Mouse (Mus musculus) kidney, adult 11 months (tissue): Measurements from ENCODE around the gene Cntnap4.
A peak's percentile ranks its signal among the peaks of the same experiment; 100 is the strongest.

ENCODE experiments used
- DNase-seq: peaks from one replicate; pipeline ENCODE4 v3.0.0; 2022

Gene Cntnap4

DNA sequence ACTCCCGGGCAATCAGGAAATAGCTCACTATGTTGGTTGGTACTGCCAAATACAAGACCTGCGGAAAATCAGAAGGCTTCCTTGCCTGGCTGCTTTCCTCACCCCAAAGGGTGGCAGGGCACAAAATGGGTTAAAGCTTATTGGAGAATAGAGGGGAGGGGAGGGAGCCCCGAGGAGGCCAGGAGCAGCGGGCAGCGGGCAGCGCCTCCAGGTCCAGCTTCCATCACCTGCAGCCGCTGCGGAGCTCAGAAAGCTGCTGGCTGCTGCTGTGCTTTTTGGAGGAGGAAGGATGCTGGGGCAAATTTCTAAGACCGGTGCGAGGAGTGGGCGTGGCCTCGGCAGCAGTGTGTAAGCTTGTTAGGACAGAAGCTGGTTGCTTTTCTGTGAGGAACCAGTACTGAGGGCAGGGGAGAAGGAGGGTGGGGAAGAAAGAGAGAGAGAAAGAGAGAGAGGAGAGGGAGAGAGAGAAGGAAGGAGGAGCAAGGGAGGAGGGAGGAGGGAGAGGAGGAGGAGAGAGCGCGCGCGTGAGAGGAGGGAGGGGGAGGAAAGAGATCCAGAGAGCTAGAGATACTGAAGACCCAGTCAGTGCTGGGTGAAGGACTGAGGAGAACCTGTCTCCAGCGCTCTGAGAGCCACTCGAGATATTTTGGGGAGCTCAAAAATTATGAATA lies at the start of gene Cntnap4:
Cntnap4 (plus strand) TSS at position 573 of the 671 bp plus-strand sequence.
- no peak for DNase-seq

DNA sequence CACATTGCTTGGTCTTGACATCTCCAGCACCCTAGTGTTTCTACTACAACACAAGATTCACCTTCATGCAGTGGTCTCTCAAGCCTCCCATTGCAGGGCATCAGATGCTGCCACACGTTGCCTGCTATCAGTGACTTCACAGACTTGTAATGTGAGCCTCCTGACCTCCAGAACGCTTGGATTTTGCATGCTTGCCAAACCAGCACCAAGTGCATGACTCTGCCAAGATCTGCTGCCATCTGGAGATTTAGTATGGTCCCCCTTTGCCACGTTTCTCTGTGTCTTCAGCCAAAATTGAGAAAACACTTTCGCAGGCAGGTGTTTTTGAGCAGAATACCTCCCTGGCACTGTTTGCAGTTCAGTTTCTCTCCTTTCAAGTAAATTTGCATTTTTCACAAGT lies 12.5 kb upstream of the Cntnap4 start:
- no peak for DNase-seq

DNA sequence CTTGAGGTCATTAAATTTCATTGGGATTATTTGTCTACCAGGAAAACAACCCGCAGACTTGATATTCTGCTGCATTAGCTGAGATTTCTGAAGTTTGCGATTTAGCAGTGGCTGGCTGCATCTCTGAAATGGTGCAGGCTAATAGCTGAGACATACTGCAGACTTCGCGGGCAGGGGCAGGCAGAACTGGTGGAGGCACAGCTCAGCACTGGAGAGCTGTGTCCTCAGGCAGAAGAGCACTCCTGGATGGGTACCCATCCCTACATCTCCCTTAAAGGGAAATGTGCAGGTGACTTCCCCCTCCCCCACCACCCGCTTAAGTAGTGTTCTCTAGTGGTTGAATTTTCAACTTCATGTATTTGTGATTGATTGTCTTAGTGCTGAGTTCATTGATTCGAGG lies 698 bp downstream of the Cntnap4 start:
- no peak for DNase-seq

DNA sequence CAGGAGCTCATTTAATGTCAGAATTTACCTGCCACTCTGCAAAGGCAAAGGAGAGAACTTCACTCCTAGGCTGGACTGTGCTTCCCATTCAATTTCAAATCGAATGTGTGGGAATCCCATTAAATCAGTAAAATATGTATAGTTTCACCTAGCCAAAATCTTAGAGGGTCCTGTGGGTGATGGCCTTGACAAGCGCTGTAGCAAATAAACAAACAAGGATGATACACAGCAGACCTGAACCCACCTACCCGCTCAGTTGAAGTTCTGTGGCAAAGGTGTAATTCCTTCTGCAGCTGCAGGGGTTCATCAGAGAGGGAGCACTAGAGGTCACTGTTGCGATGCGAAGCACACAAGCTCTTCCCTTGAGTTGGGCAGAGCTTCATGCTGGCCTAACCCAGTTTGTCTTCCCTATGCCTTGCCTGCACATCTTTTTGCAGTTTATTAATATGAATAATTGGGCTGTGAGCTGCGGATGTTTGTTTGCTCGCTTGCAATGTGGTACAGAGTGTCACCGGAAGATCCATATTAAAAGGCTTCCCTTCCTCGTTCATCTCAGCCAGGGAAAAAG lies 1.6 kb downstream of the Cntnap4 start:
- DNase-seq, result peak; percentile 6

DNA sequence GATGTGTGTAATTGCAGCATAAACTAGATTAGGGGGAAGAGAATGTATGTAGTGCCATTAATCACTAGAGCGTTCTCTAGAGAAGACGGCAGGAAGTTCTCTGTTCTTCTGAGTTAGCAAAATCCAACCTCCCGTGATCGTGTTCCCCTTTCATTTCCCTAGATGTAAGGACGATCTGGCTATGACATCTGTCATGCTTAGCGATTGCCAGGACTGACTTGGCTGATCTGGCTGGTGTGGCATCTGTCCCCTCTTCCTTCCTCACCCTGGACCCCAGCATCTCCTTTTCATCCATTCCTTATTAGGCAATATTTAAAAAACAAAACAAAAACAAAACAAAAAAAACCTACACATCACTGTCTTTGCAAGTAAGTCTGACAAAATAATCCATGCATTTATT lies 11.6 kb downstream of the Cntnap4 start:
- DNase-seq, result no peak

DNA sequence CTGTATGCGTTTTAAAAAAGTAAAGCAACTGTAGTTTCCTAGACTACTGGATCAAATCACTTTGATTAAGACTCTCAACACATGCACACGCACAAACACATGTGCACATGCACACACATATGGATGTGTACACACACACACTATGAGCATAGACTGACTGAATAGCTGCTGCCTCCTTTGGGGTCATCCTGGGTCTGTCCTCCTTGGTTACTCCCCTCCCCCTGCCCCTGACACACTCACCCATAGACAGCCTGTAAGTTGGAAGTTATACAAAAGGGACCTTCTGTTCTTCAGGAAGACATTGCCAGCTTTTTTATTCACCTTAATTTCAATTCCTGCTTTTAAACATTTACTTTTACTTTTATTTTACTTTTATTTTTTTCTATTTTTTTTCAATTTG lies 13.6 kb downstream of the Cntnap4 start:
- DNase-seq, result no peak

DNA sequence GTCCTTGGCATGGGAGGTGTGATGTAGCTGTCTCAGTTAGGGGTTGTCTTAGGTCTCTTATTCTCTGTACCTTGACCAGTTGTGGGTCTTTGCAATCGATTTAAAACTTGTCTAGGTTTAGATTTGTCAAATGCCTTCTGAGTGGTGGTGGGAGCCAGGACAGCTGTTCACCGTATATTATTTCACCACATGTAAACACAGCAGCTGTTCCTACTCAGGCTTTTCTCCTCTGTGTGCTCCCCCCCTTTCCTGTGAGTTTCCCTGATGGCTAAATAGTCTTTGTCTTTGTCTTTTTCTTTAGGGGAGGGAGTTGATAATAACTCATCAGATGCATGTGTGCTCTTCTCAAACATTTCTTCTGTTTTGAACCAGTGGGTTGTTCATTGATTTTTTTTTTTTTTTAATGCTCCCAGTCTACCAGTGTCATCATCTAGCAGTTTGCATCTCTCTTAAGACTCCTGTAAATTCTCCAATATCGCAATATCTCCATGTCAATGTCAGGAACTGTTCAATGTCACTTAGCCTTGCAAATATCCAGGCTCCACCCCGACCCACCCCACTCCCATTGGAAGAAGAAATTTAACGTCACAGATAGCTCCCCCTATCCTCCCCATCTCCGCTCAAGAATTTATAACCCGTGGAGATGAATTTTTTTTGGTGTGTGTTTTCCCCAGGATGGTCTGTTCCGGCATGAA lies 18.7 kb downstream of the Cntnap4 start:
- no peak for DNase-seq

DNA sequence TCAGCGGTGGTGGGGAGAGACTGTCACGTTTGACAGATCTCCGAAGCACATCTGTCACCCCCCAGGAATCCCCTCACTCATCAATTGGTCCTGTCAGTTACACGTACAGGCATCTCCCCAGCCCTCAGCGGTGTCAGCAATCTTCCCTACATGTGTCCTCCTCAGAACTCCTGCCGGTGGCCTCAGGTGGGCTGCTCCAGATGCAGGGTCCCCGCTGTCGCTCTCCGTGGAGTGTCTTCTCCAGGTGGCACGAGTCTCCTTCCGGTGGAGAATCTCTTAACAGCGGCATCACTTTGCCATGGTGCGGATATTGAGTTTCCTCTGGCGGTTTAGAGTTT lies 19.2 kb downstream of the Cntnap4 start:
- DNase-seq, result no peak

DNA sequence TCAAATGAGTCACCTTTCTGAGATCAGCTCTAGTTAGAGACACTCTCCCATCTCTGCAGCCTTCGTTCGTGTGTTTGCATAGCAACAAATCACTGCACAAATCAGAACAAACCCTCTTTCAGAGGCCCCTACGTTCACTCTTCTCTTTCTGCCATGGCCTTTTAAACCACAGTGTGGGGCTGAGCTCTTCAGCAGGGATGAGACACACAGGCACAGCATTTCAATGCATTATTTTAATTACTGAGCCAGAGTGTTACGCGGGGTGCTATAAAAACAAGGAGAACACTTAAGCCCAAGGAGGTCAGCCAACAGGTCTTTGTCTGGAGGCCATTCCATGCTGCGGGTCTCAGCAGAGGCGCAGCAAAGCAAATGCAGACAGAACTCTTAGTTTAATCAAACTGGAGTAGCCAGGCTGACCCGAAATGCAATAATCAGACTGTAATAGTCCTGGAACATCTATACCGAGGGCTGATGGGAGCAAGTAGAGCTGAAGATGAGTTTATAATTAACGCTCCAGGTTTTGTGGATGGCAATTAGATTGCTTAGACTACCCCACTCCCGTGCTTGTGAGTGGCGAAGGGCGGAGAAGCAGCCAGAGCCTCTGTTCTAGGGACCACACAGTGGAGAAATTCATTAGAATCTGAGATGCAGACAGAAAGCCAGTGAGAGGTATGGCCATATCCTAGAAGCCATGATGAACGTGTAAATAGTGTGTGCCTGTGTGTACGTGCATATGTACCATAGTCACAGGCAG lies 26.4 kb downstream of the Cntnap4 start:
- DNase-seq, result no peak

DNA sequence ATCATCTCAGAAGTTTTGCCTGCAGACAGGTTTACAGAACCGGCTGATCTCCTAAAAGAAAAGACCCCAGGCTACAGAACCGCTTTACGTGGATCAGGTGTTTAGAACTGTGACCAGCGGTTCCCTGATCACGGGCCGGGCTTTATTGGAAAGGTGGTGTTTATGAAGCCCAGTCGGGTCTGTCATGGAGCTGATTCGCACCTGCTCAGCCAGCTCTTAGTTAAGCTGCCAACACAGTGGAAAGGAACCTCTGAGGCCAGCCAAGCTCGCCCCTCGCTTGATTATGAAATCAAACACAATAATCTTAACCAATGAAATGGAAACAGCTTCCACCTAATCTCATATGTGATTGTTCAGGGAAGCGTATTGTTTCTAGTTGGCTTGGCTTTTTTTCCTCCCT lies 30.1 kb downstream of the Cntnap4 start:
- DNase-seq, result no peak

DNA sequence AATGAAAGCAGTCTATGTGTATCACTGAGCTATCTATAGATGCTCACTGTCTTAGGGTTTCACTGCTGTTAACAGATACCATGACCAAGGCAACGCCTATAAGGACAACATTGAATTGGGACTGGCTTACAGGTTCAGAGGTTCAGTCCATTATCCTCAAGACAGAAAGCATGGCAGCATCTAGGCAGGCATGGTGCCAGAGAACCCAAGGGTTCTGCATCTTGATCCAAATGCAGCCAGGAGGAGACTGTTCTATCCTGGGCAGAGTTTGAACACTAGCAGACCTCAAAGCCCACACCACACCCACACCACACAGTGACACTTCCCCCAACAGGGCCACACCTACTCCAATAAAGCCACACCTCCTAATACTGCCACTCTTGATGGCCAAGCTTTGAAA lies 31.3 kb downstream of the Cntnap4 start:
- no peak for DNase-seq

DNA sequence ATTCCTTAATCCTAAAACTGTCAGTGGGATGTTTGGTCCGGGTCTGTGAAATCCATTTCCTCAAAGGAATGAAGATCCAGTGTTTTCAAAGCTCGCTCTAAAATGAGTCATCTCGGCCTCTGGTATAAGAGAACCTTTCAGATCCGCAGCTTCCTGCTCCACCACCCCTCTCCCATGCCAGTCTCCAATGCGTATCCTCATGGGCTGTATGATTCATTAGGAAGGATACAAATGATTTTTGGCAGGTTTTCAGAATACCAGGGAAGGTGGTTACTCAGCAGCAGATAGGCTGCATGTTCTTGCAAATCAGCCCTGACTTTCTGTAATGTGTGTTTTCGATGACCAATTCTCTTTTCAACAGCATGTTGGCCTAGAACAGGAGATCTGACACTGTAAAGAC lies 40.3 kb downstream of the Cntnap4 start:
- no peak for DNase-seq

DNA sequence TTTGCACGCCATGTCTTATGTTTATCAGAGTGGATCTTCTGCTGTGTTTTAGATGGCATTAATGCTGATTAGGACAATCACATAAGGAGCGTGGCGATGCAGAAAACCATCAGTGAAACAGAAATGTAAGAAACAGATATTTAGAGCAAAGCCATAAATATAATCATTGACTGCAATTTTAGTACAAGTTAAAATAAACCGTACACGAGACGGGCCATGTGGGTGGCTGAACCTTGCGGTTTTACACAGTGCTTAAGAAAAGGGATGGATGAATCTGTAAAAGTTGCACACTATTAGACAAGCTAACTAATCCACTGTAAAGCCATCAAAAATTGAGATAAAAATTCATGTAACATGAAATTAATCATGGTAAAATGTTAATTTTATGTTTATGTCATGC lies 58.9 kb downstream of the Cntnap4 start:
- DNase-seq, result no peak

DNA sequence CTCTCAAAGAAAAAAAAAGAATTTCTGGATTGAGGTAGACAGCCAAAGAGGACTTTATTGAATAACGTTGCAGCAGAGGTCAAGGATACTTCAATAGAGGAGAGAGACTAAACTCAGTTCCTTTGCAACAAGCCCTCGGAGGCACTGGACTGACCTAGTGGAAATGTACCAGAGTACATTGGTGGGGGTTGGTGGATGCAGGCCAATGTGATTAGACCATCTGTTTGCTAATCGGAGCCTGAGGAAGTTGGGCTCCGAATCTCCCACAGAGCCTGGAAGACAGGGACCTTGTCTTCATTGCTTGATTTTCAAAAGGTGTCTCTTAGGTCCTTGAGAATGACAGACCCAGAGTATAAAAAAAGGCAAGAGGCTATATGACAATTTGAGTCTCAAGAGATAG lies 82.8 kb downstream of the Cntnap4 start:
- no peak for DNase-seq

DNA sequence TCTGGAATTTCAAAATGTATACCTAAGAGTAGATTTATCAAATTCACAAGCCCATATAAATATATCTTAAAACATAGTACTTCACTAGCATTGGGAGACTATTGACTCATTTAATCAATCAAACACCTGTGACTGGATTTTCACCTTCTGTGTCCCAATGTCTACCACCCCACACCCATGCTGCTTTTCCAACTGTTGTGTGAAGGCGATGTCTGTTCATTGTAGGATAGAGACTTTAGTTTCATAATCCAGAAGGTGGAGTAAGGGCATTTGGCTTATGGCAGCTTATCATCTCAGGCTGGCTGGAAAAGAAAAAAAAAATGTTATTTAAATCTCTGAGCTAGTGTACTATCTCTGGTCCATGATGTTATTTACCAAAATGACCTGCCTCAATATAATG lies 83.4 kb downstream of the Cntnap4 start:
- DNase-seq, result no peak

DNA sequence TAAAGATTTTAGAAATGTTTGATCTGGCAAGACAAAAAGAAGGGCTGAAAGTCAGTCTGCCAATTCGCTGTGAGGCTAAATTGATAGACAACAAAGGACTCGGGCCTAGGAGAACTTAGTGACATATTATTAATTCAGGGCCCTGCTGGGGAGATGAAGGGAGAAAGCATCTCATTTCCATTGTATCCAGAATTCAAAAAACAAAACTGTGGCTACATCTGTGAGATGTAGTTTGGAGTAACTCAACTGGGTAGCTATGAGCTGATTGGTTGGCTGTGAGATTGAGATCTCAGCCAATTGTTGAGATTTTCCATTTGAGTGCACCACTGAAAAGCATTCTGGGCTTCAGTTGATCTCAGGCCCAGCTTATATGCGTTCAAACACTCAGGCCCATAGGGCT lies 84.2 kb downstream of the Cntnap4 start:
- no peak for DNase-seq

DNA sequence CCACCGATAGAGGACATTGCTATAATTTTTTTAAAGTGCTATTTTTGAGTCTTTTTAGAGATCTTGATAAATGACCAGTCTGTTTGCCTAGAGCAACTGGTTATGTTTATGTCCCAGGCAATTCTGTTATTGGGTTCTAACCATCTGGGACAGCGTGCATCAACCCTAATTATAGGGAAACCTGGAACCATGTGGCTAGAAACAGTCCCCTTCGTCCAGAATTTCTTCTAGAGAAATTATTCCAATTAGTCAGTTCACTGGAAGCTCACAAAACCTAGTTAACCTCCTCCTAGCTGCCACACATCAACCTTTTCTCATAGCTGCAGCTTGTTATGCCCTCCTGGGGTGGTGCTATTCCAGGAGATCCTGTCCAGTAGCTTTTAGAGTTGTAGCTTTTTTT lies 94.2 kb downstream of the Cntnap4 start:
- no peak for DNase-seq

DNA sequence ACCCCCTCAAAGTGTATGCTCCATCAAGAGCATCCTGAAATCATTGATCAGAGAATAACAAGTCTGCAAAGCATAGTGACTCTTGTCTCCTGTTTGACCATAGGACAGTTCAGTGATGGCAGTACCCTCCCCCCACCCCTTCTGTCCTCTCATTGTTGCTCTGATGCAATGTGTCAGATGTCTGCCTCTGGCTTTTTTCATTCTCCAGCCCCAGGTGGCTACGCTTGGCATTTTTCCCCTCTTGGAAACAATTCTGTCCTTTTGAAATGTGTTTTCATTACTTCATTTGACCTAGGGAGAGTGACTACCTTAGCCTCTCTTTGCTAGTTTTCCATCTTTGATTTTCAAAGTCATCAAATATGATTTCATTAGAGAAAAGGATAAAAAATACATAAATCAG lies 104.8 kb downstream of the Cntnap4 start:
- DNase-seq, result no peak

DNA sequence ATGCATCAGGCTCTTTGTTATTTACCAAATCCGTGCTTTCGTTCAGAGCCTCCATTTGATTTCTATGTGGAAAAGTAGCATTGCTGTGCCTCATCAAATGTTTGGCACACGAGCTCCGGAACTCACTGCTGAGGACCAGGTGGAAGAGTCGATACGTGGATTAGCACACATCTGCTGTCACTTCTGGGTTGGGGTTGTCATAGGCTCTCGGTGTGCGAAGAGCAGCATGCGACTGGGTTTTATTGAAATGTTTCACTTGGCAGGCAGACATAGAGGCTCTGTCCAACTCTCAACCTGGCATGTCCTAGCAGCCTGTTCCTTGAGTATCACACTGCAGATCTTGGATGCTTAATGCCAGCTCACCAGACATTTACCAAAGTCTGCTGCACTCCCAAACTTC lies 111.9 kb downstream of the Cntnap4 start:
- no peak for DNase-seq

DNA sequence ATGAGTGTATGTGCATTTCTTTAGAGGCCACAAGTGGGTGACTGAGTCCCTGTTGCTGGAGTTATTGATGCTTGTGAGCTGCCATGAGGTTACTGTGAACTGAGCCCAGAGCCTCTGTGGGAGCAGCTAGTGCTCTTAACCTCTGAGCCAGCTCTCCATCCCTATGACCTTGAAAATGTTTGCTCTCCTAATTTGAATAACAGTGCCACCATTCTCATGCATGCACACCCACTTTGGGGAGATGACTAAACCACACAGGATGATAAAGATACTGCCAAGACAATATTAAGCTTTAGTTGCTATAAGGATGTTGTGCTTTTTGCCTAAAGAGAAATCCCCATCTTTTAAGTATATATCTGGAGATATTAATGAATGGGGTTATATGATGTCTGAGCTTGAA lies 125.9 kb downstream of the Cntnap4 start:
- no peak for DNase-seq

DNA sequence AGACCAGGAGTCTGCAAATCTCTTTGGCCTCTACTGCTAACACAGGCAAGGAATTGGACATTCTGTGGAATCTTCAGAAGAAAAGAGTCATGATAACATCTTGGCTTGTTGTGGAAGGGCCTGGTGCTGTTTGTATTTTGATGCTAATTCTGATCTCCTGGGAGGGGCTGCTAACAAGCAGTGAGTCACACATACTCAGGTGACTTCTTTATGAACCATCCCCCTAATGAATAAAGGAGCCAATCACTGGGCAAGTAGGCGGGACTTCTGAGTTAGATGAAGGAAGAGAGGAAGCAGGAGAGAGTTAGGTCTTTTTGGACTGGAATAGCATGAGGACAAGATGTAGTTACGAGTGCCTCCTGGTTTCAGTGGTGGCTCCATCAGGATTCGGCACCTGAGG lies 128.3 kb downstream of the Cntnap4 start:
- DNase-seq, result no peak

DNA sequence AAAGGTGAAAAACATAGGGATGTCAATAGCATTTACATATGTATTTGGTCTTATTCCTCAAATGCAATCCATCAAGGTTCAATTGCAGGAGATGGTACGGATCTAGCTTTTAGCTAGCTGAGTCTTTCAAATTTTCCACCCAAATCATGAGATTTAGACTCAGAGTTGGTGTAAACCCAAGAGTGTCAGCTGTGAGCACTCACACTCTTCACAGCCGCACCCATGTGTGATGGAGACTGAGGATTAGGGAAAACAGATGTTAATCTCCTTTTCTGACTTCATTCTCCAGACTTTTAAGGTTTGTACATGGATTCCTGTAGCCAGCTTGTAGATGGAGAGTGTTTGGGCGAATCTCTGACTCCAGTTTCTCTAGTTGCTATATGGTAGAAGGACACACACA lies 147.1 kb downstream of the Cntnap4 start:
- DNase-seq, result no peak

DNA sequence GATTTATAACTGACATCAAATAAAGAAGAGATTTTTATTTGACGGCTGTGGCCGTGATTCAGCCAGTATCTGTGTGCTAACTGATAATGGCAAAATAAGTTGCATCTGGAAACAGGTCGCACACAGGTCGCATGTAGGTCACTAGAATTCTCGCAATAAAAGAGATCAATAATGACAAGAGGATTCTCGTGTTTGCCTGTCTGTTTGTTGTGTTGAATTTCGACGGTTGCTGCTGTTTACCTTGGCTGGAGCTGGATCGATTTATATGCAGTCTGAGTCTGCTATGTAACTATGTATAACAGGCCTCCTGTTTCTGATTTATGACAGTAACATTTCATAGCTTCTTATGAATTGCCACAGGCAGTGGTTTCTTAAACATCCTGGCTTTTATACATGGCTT lies 155.1 kb downstream of the Cntnap4 start:
- no peak for DNase-seq
